Mouse (Mus musculus): ENCODE measurements at regions not wholly inside any gene's neighbourhood (a gene's known extent, or its start where the extent isn't known, plus 50 kb on each side); places are given as distances from the start of the nearest gene placed in this dataset.

DNA sequence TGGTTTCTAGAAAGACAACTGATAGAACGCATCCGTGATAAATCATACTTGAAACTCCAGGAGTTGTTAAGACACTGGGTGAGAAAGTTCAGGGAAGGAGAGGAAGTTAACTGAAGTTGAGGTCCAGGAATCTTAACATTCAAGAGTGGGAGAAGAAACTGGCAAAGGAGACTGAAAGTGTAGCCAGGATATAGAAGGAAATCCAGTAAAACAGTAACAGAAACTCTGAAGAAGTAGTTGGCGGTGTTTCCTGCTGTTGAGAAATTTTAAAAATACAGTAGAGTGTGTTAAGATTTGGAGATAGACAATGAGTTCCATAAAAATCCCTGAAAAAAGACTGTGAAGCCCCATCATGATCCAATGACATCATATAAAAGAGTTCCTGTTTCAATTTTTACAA is 2154.3 kb upstream of the Lrrc6 start:
- Histone ChIP-seq H3K9ac (ENCODE audit: control insufficient read depth, low read depth, low read length, poor library complexity, severe bottlenecking) (no peak overlapping the region), H3K9me3 (replicated peaks; ENCODE audit: insufficient read depth, low read length) (no peaks in the 10 kb centered on the region), H3K4me3 (ENCODE audit: control insufficient read depth in 1 of 2, insufficient read depth in 1 of 2, low read depth in 2 of 2, low read length in 2 of 2) (no peak overlapping the region), H3K79me2 (ENCODE audit: control insufficient read depth, insufficient read depth, low read length, poor library complexity) (no peaks in the 10 kb centered on the region), H3K27me3 (ENCODE audit: control insufficient read depth in 1 of 2, insufficient read depth in 2 of 2, low read length in 2 of 2) (no peaks in the 10 kb centered on the region), H3K4me1 (ENCODE audit: control insufficient read depth in 1 of 2, insufficient read depth in 2 of 2, low read length in 2 of 2) (no peaks in the 10 kb centered on the region), H3K36me3 (ENCODE audit: control insufficient read depth in 1 of 2, insufficient read depth in 2 of 2, low read length in 2 of 2) (no peaks in the 10 kb centered on the region), H3K27ac (ENCODE audit: control insufficient read depth, low read depth, low read length) (no peak overlapping the region)
- TF ChIP-seq MEF2A (IDR thresholded peaks at IDR 0.05; ENCODE audit: extremely low read depth, insufficient replicate concordance, low read depth, low read length, poor library complexity, severe bottlenecking) = no peak
- no peak for TF ChIP-seq ELF1 (IDR thresholded peaks at IDR 0.05; ENCODE audit: low read depth, low read length)
- no peak for TF ChIP-seq GABPA (IDR thresholded peaks at IDR 0.05; ENCODE audit: low read depth, low read length)
- TF ChIP-seq UBTF (IDR thresholded peaks at IDR 0.05; ENCODE audit: borderline replicate concordance, insufficient read depth, low read depth, low read length) = no peak
- no peak for TF ChIP-seq ZKSCAN1 (IDR thresholded peaks at IDR 0.05; ENCODE audit: low read depth, low read length)
- no peak for TF ChIP-seq JUND (IDR thresholded peaks at IDR 0.05; ENCODE audit: low read depth, low read length)
- no peak for TF ChIP-seq ZMIZ1 (IDR thresholded peaks at IDR 0.05; ENCODE audit: low read depth, low read length)
- TF ChIP-seq EP300 (IDR thresholded peaks at IDR 0.05; ENCODE audit: low read depth in 1 of 2, low read length in 2 of 2) = no peak
- TF ChIP-seq CHD2 (IDR thresholded peaks at IDR 0.05; ENCODE audit: low read length) = no peak
- no peak for TF ChIP-seq NRF1 (IDR thresholded peaks at IDR 0.05; ENCODE audit: insufficient read depth, low read depth, low read length, poor library complexity, severe bottlenecking)
- no peak for TF ChIP-seq ZC3H11A (IDR thresholded peaks at IDR 0.05; ENCODE audit: low read depth, low read length)
- no peak for DNase-seq (ENCODE audit: low read depth, low spot score)

DNA sequence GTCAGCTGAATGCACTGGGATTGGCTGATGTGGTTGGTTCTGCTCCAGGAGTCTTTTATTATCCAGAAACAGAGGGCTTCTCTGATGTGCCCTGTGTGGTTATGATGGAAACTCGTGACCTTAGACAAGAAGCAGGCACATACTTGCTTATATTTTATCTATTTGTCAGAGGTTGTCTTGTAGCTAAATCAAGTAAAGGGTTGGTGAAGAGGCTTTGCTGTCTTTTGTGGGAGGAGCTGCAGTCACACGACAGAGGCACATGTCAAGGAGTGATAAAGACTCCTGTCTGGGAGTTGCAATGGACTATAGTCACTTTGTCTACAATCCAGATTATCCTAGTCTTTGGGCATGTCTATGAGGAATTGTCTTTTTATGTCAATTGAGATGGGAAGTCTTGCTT is 2149.9 kb upstream of the Lrrc6 start:
- Histone ChIP-seq H3K36me3 (ENCODE audit: control insufficient read depth in 1 of 2, insufficient read depth in 2 of 2, low read length in 2 of 2) (no peaks in the 10 kb centered on the region), H3K4me3 (ENCODE audit: control insufficient read depth in 1 of 2, insufficient read depth in 1 of 2, low read depth in 2 of 2, low read length in 2 of 2) (no peak overlapping the region), H3K27ac (ENCODE audit: control insufficient read depth, low read depth, low read length) (no peak overlapping the region), H3K27me3 (ENCODE audit: control insufficient read depth in 1 of 2, insufficient read depth in 2 of 2, low read length in 2 of 2) (no peaks in the 10 kb centered on the region), H3K9ac (ENCODE audit: control insufficient read depth, low read depth, low read length, poor library complexity, severe bottlenecking) (no peak overlapping the region), H3K9me3 (replicated peaks; ENCODE audit: insufficient read depth, low read length) (no peaks in the 10 kb centered on the region), H3K79me2 (ENCODE audit: control insufficient read depth, insufficient read depth, low read length, poor library complexity) (no peaks in the 10 kb centered on the region), H3K4me1 (ENCODE audit: control insufficient read depth in 1 of 2, insufficient read depth in 2 of 2, low read length in 2 of 2) (no peaks in the 10 kb centered on the region)
- no peak for DNase-seq (ENCODE audit: low read depth, low spot score)
- TF ChIP-seq ZC3H11A (IDR thresholded peaks at IDR 0.05; ENCODE audit: low read depth, low read length) (no peak), CHD2 (IDR thresholded peaks at IDR 0.05; ENCODE audit: low read length) (no peak), NELFE (IDR thresholded peaks at IDR 0.05; ENCODE audit: low read depth, low read length) (no peak), TBP (IDR thresholded peaks at IDR 0.05; ENCODE audit: low read depth, low read length) (no peak), SMC3 (IDR thresholded peaks at IDR 0.05; ENCODE audit: low read depth, low read length) (no peak), GABPA (IDR thresholded peaks at IDR 0.05; ENCODE audit: low read depth, low read length) (no peak), BHLHE40 (IDR thresholded peaks at IDR 0.05; ENCODE audit: borderline replicate concordance, low read depth, low read length) (no peak), ETS1 (IDR thresholded peaks at IDR 0.05; ENCODE audit: low read depth, low read length) (no peak), ZNF384 (IDR thresholded peaks at IDR 0.05; ENCODE audit: low read depth, low read length) (no peak), E2F4 (IDR thresholded peaks at IDR 0.05; ENCODE audit: borderline replicate concordance, low read depth, low read length) (no peak), ELF1 (IDR thresholded peaks at IDR 0.05; ENCODE audit: low read depth, low read length) (no peak), USF2 (IDR thresholded peaks at IDR 0.05; ENCODE audit: borderline replicate concordance in 1 of 2, insufficient read depth in 1 of 2, low read depth in 1 of 2, low read length in 2 of 2) (no peak), SIN3A (IDR thresholded peaks at IDR 0.05; ENCODE audit: low read length) (no peak), JUND (IDR thresholded peaks at IDR 0.05; ENCODE audit: low read depth, low read length) (no peak)

All from MEL (cell line).